Mouse (Mus musculus) frontal cortex, postnatal 14 days (tissue): ENCODE results near the gene Dnajc27.

Experiments
- DNase-seq, 2 experiments: peaks; one replicate each; pipeline ENCODE4 v3.0.0; 2022; ENCODE audit warnings: low spot score in 2 of 2

Dnajc27 gene

DNA sequence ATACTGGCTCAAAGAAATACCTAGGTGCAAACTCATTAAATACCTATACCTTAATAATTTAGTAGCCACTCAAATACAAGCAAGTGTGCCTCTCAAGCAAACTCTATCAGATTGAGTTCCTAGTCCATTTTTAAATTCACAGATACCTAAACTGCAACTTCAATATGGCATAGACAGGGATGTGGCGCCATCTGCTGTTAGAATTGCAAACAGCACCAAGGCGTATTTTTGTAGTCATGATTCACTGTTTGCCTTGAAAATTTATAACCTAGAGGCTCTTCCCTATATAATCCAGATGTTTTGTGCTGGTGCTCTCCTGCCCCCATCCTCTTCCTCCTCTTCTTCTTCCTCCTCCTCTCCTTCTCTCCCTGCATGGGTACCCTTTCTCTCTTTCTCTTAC lies 2.1 kb upstream of the Dnajc27 start:
- peak; percentile 61 to 88 for DNase-seq

- DNase-seq, result no peak
Observed at GRCm38 (mm10) chr12:4083441-4083840, 1.1 kb downstream of the Dnajc27 start.

DNA sequence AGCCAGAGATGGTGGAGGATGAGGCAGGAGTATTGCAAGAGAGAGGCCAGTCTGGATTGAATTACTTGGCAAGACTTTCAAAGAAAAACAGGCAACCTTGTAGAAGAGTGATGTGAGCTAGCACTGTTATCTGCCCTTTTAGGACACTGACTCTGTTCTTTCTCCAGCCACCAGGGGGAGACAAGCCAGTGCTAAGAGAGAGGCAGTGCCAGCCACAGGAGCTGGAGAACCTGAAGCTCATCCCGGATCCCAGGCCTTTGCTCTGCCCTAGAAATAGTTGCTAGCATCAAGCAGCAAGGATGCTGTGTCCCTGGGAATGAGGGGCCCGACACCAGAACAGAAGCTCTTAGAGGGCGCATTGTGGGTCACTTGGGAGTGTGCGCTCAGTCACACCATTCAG lies 25.0 kb downstream of the Dnajc27 start:
- peak; percentile 45 to 71 for DNase-seq

GRCm38 (mm10) chr12:4116132-4116531 lies 33.7 kb downstream of the Dnajc27 start:
- no peak for DNase-seq

- no peak for DNase-seq
Observed at GRCm38 (mm10) chr12:4117136-4117535, 34.8 kb downstream of the Dnajc27 start.

DNA sequence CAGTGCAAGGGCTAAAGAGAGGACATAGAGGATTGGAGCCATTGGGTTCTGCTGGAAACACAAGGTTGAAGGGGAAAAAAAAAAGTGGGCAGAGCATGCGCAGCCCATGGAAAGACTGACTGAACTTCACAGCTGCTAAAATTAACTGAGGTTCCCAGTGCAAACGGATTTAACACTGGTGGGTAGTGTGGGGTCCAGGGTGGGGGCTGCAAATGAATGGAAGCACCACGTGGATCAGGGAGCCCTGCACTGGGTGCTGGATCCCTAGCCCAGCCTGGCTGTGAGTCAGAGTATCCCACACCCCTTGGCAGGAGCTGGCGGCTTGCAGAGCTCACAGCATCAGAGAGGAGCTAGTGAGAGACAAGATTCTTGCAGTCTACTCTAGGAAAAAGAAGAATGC lies 35.2 kb downstream of the Dnajc27 start:
- DNase-seq, result peak; percentile 62 to 76

DNA sequence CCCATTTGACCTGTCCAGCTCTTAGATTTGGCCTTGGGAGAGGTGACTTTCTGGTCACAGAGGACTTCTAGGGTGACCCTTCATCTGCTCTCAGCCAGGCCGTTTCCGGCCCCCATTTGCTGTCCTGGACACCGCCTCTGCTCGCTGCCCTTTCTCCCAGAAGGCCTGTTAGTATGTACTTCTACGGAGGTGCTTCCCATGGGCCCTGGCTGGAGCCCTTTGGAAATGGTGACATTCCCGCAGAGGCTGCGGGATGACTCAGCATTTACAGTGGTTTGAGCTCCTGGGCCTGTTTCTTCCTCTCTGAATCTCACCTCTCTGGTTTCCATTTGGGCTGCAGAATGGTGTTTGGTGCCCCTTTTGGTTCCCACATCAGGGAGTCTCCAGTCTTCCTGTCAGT lies 45.0 kb downstream of the Dnajc27 start:
- DNase-seq, result no peak

GRCm38 (mm10) chr12:4132941-4133846 lies 50.8 kb downstream of the Dnajc27 start, which contains the start of gene Adcy3:
Gene Adcy3, plus strand, starts transcription at chr12:4133103.
- peak; percentile 38 to 56 for DNase-seq

- no peak for DNase-seq
Observed at GRCm38 (mm10) chr12:4133847-4134212, 51.4 kb downstream of the Dnajc27 start.

DNA sequence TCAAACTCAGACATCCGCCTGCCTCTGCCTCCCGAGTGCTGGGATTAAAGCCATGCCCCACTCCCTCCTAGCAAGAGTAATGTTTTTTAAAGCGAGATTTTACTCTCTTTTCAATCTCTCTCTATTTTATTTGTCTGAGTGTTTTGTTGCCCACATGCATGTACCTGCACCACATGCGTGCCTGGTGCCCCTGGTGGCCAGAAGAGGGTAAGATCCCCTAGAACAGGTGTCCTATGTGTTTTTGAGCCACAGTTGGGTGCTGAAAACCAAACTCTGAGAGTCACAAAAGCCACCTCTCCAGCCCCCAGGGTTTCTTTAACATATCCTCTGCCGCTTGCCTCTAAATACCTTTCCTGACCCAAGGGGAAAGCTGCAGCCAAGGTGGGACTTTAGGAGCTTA lies 60.8 kb downstream of the Dnajc27 start:
- no peak for DNase-seq

GRCm38 (mm10) chr12:4150936-4151335 lies 68.6 kb downstream of the Dnajc27 start:
- DNase-seq, result no peak

DNA sequence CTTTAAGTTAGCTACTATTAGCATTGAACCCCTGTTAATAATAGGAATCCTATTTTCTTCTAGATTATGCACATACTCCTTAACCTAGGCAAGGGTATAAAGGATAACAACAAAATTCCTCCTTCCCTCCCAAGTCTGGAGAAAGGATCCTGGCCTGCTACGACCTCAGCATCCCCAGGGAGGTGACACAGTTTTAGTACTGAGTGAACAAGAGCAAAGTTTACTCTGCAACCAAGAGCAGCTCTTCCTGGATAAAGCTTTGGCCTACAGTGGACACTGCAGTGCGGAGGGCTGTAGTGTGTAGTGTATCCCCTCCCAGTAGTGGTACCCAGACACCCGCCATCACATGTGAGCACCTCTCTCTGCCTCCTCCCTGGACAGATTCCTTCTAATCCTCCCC lies 69.6 kb downstream of the Dnajc27 start:
- no peak for DNase-seq

GRCm38 (mm10) chr12:4157466-4157865 lies 75.1 kb downstream of the Dnajc27 start:
- no peak for DNase-seq

GRCm38 (mm10) chr12:4158179-4158578 lies 75.8 kb downstream of the Dnajc27 start:
- DNase-seq, result no peak

GRCm38 (mm10) chr12:4158868-4159632 lies 76.7 kb downstream of the Dnajc27 start:
- DNase-seq, result no peak
